Mouse (Mus musculus): ENCODE data around the gene Llgl1. TPM values are rescaled to one million over a fixed set of nuclear protein-coding genes. Genes with fewer than 3 reads are reported as not detected.

Gene Llgl1
- polyA plus RNA-seq, 1 experiment from 2014 or later = 43.8 TPM

DNA sequence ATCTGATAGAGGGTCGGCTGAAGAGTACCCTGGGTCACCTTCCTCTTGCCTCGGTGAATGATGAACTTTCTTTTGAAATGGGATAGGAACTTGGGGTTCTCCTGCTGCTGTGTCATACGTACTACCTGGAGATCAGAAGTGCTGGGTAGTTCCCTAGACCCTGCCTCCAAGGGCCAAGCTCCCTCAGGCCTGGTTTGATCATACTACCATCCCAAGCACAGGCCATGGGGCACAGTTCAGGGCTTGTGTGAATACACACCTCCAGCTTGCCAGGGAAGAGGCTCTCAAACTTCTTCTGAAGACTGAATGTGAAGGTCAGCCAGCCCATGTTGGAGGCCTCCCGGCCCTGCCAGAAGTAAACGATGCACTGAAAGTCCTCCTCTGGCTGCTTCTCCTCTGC, 16.3 kb downstream of the Llgl1 start:
- WGBS = 88% methylated on average over 5 of the region's 5 CpGs
- Histone ChIP-seq H3K4me2 (replicated peaks) (no peak overlapping the region), H3K4me1 (replicated peaks; ENCODE audit: control insufficient read depth, insufficient read depth, low read length) (no peaks in the 10 kb centered on the region), H3K4me3 (replicated peaks; ENCODE audit: low read length) (no peak overlapping the region), H3K36me3 (replicated peaks; ENCODE audit: control insufficient read depth, insufficient read depth) (peaks cover 100% of the 10 kb centered on the region), H3K27me3 (ENCODE audit: control insufficient read depth, insufficient read depth, low read length) (no peaks in the 10 kb centered on the region), H3K9me3 (ENCODE audit: control insufficient read depth, low read length) (no peaks in the 10 kb centered on the region), H3K9ac (no peak overlapping the region), H3K27ac (no peak overlapping the region)
- DNase-seq (ENCODE audit: low spot score) (no peak), ATAC-seq (ENCODE audit: low FRiP score) (no peak)

DNA sequence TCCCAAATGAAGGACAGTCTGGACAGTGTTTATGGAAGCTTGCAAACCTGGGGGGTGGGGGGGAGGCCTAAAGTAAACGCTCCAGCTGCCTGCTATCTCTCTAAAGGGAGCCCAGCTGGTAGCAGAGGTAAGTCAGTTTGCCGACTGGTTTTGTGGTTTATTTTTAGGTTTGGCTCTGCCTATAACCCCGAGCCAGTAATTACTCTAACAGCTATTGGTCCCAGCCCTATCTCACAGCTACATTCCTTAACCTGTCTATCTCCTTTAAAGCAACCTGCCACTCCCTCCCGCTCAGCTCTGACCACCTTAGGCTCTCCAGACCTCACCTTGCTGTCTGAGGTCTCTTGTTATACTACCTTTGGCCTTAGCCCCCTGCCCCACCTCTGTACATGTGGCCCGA, 19.7 kb downstream of the Llgl1 start:
- no peak for ATAC-seq (ENCODE audit: low FRiP score)
- 93% methylated on average over 5 of the region's 5 CpGs for WGBS

DNA sequence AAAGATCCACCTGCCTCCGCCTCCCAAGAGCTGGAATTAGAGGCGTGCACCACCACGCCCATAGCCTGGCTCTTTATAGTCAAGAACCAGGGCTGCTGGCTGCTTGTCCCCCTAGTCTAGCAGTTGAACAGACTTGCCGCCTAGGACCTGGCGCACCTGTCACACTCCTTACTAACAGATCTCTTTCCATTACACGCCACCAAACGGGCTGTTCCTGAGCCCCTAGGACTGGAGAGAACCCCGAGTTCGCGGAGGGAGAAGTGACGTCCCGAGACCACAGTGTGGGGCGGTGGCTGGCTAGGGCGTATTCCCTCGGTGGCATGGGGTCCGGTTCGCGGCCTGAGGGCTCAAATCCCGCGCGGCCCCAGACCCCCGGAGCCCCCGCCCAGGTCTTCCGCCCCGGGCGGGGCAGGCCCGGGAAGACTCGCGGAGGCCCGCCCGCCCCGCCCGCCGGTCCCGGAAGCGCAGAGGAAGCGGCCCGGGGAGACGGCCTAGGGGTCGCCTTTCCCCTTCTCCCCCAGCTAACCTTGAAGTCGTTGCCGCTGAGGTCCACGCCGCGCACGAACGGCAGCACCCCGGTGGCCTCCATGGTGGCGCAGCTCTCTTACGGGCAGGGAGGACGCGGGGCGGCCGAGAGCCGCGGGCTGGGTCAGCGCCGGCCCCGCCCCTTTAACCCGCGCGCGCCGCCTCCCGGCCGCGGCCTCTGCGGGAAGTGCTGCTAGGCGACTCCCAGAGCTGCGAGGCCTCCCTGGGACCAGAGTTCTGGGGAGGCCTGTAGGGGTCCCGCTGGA, 27.3 kb downstream of the Llgl1 start, which contains the start of gene Flii:
Gene Flii, minus strand, starts transcription at position 663 of the 791 bp plus-strand sequence.
- H3K9me3 ChIP-seq (ENCODE audit: control insufficient read depth, low read length) = no peaks in the 10 kb centered on the region
- under 1% methylated on average over 61 of the region's 71 CpGs for WGBS
- peak within 1 kb of the TSS; percentile 86 for H3K4me3 ChIP-seq (replicated peaks; ENCODE audit: low read length)
- H3K4me1 ChIP-seq (replicated peaks; ENCODE audit: control insufficient read depth, insufficient read depth, low read length) = peaks cover 25% of the 10 kb centered on the region
- ATAC-seq (ENCODE audit: low FRiP score) (peak; percentile 63; the same call in 1 of the 2 replicates), DNase-seq (ENCODE audit: low spot score) (peak; percentile 76)
- peak within 1 kb of the TSS; percentile 75 for H3K4me2 ChIP-seq (replicated peaks)
- peak within 1 kb of the TSS; percentile 86 for H3K9ac ChIP-seq
- H3K27ac ChIP-seq = peak within 1 kb of the TSS; percentile 87
- no peaks in the 10 kb centered on the region for H3K27me3 ChIP-seq (ENCODE audit: control insufficient read depth, insufficient read depth, low read length)
- peaks cover 45% of the 10 kb centered on the region for H3K36me3 ChIP-seq (replicated peaks; ENCODE audit: control insufficient read depth, insufficient read depth)

More for the DNA sequence above, 19.7 kb downstream of the Llgl1 start:
- no peak for DNase-seq (ENCODE audit: low spot score)
- H3K4me3 ChIP-seq (replicated peaks; ENCODE audit: low read length) = no peak overlapping the region
- no peak overlapping the region for H3K4me2 ChIP-seq (replicated peaks)
- H3K9me3 ChIP-seq (ENCODE audit: control insufficient read depth, low read length) = no peaks in the 10 kb centered on the region
- H3K4me1 ChIP-seq (replicated peaks; ENCODE audit: control insufficient read depth, insufficient read depth, low read length) = no peaks in the 10 kb centered on the region
- H3K36me3 ChIP-seq (replicated peaks; ENCODE audit: control insufficient read depth, insufficient read depth) = peaks cover 100% of the 10 kb centered on the region
- no peak overlapping the region for H3K27ac ChIP-seq
- H3K9ac ChIP-seq = no peak overlapping the region
- H3K27me3 ChIP-seq (ENCODE audit: control insufficient read depth, insufficient read depth, low read length) = no peaks in the 10 kb centered on the region

DNA sequence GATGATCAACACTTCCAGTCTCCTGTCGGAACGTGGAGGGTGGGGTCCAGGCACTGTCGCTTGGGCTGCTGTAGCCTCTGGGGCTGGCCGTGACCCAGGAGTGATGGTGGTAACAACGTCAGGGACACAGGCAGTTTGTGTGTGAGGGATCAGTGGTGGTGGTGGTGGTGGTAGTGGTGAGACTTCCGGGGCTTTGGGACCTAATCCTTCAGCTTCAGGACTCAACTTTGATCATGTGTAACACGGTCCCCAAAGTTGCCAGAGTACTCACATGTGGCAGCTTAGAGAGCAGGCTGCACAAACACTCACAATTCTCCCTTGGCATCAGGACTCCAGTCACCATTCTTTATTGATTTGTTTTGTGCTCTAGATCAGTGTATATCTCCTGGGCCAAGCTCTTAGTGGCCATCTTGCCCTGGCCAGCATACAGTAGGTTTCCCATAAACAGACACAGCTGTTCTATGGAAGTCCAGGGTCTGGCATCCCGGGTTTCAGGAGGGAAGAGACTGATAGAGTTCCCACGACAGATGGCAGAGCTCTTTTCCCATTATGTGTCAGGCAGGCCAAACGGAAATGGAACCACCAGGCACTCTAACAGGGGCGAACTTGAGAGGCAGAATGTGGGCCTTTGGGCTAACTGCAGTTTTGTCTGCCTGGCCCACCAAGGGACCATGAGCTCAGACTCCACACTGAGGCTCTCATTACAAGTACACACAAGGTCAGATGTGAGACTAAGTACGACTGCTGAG, 28.0 kb downstream of the Llgl1 start:
- Histone ChIP-seq H3K9me3 (ENCODE audit: control insufficient read depth, low read length) (no peaks in the 10 kb centered on the region), H3K4me1 (replicated peaks; ENCODE audit: control insufficient read depth, insufficient read depth, low read length) (peaks cover 25% of the 10 kb centered on the region), H3K4me2 (replicated peaks) (peak overlapping the region; percentile 75), H3K36me3 (replicated peaks; ENCODE audit: control insufficient read depth, insufficient read depth) (peaks cover 45% of the 10 kb centered on the region), H3K9ac (peak overlapping the region; percentile 86), H3K4me3 (replicated peaks; ENCODE audit: low read length) (peak overlapping the region; percentile 86), H3K27me3 (ENCODE audit: control insufficient read depth, insufficient read depth, low read length) (no peaks in the 10 kb centered on the region), H3K27ac (peak overlapping the region; percentile 87)
- ATAC-seq (ENCODE audit: low FRiP score) (no peak; the same call in 1 of the 2 replicates), DNase-seq (ENCODE audit: low spot score) (no peak)
- WGBS = 7% methylated on average over 12 of the region's 12 CpGs

DNA sequence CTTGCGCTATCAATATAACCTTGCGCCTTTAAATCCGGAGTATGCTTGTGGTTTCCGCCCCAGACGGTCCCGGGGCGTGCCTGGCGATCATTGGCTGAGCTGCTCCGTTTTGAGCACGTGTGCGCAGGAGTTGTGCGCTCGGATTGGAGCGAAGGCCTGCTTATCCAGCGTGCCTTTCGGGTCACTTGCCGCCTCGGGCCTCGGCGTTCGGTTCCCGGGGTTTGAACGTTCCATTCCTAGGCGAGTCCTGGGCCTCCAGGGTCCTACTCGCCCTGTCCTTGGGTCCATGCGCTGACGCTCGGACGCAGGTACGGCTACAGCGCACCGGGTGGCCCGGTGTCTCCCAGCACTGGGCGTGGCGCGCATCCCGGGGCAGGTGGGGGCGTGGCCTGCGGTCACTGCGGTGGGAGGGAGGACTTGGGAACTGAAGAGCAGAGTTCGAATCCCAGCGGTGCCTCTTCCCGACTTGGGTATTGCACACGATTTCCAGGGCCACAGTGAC, 28.8 kb downstream of the Llgl1 start, which contains the start of gene Mief2:
Gene Mief2, plus strand, starts transcription at position 139 of the 502 bp plus-strand sequence.
- Histone ChIP-seq H3K4me3 (replicated peaks; ENCODE audit: low read length) (peak within 1 kb of the TSS; percentile 86), H3K27ac (peak within 1 kb of the TSS; percentile 87), H3K9ac (peak within 1 kb of the TSS; percentile 86), H3K9me3 (ENCODE audit: control insufficient read depth, low read length) (no peaks in the 10 kb centered on the region), H3K4me1 (replicated peaks; ENCODE audit: control insufficient read depth, insufficient read depth, low read length) (peaks cover 25% of the 10 kb centered on the region), H3K27me3 (ENCODE audit: control insufficient read depth, insufficient read depth, low read length) (no peaks in the 10 kb centered on the region), H3K4me2 (replicated peaks) (peak within 1 kb of the TSS; percentile 75), H3K36me3 (replicated peaks; ENCODE audit: control insufficient read depth, insufficient read depth) (peaks cover 45% of the 10 kb centered on the region)
- 1% methylated on average over 44 of the region's 44 CpGs for WGBS
- DNase-seq (ENCODE audit: low spot score) (peak; percentile 93), ATAC-seq (ENCODE audit: low FRiP score) (peak; percentile 95)

DNA sequence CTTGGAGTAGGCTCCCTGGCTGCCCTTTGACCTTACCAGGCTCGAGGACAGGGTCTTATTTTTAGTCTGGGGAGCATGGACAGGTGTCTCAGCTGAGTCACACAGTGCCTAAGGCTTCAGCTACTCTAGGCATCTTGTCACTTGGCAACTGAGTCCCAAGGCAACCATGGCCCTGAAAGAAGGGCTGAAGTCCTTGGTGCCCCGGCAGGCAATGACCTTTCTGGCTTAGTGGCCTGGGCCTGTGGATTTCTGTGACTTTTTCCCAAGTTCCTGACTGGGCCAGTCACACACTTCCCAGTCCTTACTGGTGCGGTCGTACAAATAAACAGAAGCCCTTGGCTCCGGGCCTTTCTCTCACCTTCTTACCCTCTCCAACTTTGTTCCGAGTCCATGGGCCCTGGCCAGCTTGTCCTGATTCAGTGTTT, 29.7 kb downstream of the Llgl1 start:
- peak overlapping the region; percentile 86; the same call in 1 of the 2 replicates for H3K4me3 ChIP-seq (replicated peaks; ENCODE audit: low read length)
- 74% methylated on average over 6 of the region's 6 CpGs for WGBS
- H3K27ac ChIP-seq = no peak overlapping the region
- DNase-seq (ENCODE audit: low spot score) (no peak), ATAC-seq (ENCODE audit: low FRiP score) (no peak)
- no peak overlapping the region; the same call in 1 of the 2 replicates for H3K9ac ChIP-seq
- H3K9me3 ChIP-seq (ENCODE audit: control insufficient read depth, low read length) = no peaks in the 10 kb centered on the region
- H3K4me1 ChIP-seq (replicated peaks; ENCODE audit: control insufficient read depth, insufficient read depth, low read length) = peaks cover 25% of the 10 kb centered on the region
- H3K36me3 ChIP-seq (replicated peaks; ENCODE audit: control insufficient read depth, insufficient read depth) = peaks cover 43% of the 10 kb centered on the region
- H3K27me3 ChIP-seq (ENCODE audit: control insufficient read depth, insufficient read depth, low read length) = no peaks in the 10 kb centered on the region
- peak overlapping the region; percentile 75 for H3K4me2 ChIP-seq (replicated peaks)

DNA sequence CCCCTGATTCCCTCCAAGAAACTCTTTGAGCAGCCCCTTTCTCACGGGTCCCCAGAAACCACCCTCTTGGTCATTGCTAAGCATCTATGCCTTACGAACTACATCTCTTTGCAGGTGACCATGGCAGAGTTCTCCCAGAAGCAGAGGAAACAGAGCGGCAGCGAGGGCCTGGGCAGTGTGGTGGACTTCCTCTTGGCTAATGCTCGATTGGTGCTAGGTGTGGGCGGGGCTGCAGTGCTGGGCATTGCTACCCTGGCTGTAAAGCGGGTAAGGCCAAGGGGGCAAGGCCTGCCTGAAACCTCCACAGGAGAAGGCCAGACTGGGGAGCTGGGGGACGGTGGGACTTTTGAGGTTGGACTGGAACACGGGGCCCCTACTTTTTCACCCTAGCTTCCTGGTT, 30.6 kb downstream of the Llgl1 start:
- H3K4me1 ChIP-seq (replicated peaks; ENCODE audit: control insufficient read depth, insufficient read depth, low read length) = peaks cover 25% of the 10 kb centered on the region
- no peak overlapping the region for H3K4me3 ChIP-seq (replicated peaks; ENCODE audit: low read length)
- 91% methylated on average over 9 of the region's 9 CpGs for WGBS
- H3K9ac ChIP-seq = no peak overlapping the region
- no peak overlapping the region for H3K4me2 ChIP-seq (replicated peaks)
- DNase-seq (ENCODE audit: low spot score) = no peak
- no peaks in the 10 kb centered on the region for H3K27me3 ChIP-seq (ENCODE audit: control insufficient read depth, insufficient read depth, low read length)
- ATAC-seq (ENCODE audit: low FRiP score) = no peak
- H3K36me3 ChIP-seq (replicated peaks; ENCODE audit: control insufficient read depth, insufficient read depth) = peaks cover 36% of the 10 kb centered on the region
- no peaks in the 10 kb centered on the region for H3K9me3 ChIP-seq (ENCODE audit: control insufficient read depth, low read length)
- no peak overlapping the region for H3K27ac ChIP-seq

DNA sequence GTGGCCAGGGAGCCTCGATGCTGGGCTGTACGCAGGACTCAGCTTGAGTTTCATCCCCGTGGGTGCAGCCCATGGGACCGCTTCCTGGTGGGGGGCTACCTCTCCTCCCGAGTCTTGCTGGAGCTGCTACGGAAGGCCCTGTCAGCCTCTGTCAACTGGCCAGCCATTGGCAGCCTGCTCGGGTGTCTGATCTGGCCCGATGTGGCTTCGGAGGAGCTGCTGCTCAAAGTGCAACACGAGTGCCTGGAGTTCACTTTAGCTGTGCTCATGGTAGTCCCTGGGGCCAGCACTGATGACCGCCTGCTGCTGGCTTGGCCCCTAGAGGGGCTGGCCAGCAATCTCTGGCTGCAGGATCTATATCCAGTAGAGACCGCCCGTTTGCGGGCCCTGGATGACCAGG, 31.7 kb downstream of the Llgl1 start:
- Histone ChIP-seq H3K9ac (no peak overlapping the region), H3K36me3 (replicated peaks; ENCODE audit: control insufficient read depth, insufficient read depth) (peaks cover 36% of the 10 kb centered on the region), H3K4me2 (replicated peaks) (no peak overlapping the region), H3K4me1 (replicated peaks; ENCODE audit: control insufficient read depth, insufficient read depth, low read length) (peaks cover 20% of the 10 kb centered on the region), H3K27me3 (ENCODE audit: control insufficient read depth, insufficient read depth, low read length) (no peaks in the 10 kb centered on the region), H3K4me3 (replicated peaks; ENCODE audit: low read length) (no peak overlapping the region), H3K27ac (no peak overlapping the region), H3K9me3 (ENCODE audit: control insufficient read depth, low read length) (no peaks in the 10 kb centered on the region)
- ATAC-seq (ENCODE audit: low FRiP score) (no peak), DNase-seq (ENCODE audit: low spot score) (no peak)
- WGBS = 92% methylated on average over 14 of the region's 14 CpGs

DNA sequence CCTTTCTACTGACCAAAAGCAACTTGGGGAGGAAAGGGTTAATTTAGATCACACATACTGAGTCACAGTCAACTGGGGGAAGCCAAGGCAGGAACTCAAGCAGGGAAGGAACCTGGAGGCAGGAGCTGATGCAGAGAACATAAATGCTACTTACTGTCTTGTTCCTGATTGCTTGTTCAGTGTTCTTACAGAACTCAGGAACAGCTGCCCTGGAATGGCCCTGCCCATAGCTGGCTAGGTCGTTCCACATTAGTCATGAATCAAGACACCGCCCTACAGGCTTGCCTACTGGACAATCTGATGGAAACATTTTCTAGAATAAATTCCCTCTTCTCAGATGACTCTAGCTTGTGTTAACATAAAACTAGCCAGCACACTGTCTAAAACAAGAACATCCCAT, 34.7 kb downstream of the Llgl1 start:
- no peak overlapping the region for H3K4me2 ChIP-seq (replicated peaks)
- H3K27ac ChIP-seq = no peak overlapping the region
- H3K4me3 ChIP-seq (replicated peaks; ENCODE audit: low read length) = no peak overlapping the region
- H3K4me1 ChIP-seq (replicated peaks; ENCODE audit: control insufficient read depth, insufficient read depth, low read length) = peaks cover 3% of the 10 kb centered on the region; the same call in 1 of the 2 replicates
- H3K27me3 ChIP-seq (ENCODE audit: control insufficient read depth, insufficient read depth, low read length) = no peaks in the 10 kb centered on the region
- DNase-seq (ENCODE audit: low spot score) (no peak), ATAC-seq (ENCODE audit: low FRiP score) (no peak)
- peaks cover 45% of the 10 kb centered on the region for H3K36me3 ChIP-seq (replicated peaks; ENCODE audit: control insufficient read depth, insufficient read depth)
- 86% methylated on average over 2 of the region's 2 CpGs for WGBS
- no peaks in the 10 kb centered on the region for H3K9me3 ChIP-seq (ENCODE audit: control insufficient read depth, low read length)
- H3K9ac ChIP-seq = no peak overlapping the region

All from hindbrain, embryonic 14.5 days (tissue).